Mouse (Mus musculus): ENCODE data around the gene Lonp2.

- TF ChIP-seq POLR2A (IDR thresholded peaks at IDR 0.05; ENCODE audit: insufficient read length, low read depth) (no peak), E2F4 (IDR thresholded peaks at IDR 0.05; ENCODE audit: insufficient read depth) (no peak), SRF (IDR thresholded peaks at IDR 0.05; ENCODE audit: control insufficient read depth, insufficient read length, low read depth) (no peak), USF1 (IDR thresholded peaks at IDR 0.05; ENCODE audit: low read depth) (no peak), MYOG (IDR thresholded peaks at IDR 0.05; ENCODE audit: control insufficient read depth in 1 of 3, insufficient read depth in 1 of 3, insufficient read length in 2 of 3, low read depth in 2 of 3) (no peak), POLR2AphosphoS2 (IDR thresholded peaks at IDR 0.05; ENCODE audit: insufficient read length, low read depth) (no peak), MAX (IDR thresholded peaks at IDR 0.05; ENCODE audit: low read depth) (no peak), CEBPB (IDR thresholded peaks at IDR 0.05; ENCODE audit: insufficient read depth, poor library complexity, severe bottlenecking) (no peak)
These were observed 82.9 kb downstream of the Lonp2 start for GRCm38 (mm10) chr8:86706756-86707155.
